Mouse (Mus musculus): Measurements from ENCODE around the gene Fxyd1.
A peak's percentile ranks its signal among the peaks of the same experiment; 100 is the strongest.

The Fxyd1 gene

DNA sequence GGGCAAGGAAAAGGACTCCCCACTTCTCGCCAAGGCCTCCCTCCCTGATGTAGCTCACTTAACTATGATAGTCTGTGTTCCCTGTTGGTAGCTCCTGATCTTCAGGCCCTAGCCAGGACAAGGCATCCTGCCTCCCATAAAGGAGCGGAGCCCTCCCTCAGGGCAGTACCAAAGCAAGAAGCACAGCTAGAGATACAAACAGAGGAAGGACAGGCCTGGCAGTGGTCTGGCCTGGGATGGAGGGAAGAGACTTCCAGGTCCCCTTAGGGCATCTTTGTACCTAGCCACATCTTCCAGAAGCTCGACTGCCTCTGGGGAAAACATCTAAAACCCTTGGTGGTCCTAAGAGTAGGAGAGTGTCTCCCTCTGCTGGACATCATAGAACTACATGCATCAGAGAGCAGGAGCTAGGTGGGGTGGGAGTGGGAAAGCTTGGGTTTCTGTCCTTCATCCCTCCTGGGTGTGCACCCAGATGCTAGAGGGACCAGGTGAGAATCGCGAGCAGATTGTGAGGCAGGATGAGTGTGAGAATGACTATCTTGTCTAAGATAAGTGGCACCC is 21.0 kb upstream of the Fxyd1 start:
- peak; percentile 82 for DNase-seq (ENCODE audit: low read depth, low spot score)

DNA sequence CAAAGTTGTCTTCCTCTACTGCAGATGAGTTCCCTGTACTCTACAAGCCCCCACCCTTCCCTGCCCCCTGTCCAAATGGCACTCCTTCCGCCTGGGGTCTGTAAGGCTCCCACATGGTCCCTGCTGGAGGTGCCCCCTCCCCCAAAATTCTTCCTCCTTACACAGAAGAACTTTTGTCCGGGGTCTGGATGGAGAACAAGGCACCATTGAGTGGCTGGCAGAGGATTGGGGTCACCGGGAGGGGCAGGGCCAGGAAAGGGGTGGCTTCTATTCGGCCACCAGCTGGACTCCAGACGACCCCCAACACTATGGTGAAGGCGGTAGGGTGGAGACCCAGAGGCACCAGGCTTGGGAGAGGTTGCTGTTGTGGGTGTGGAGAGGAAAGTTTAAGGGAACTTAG is 20.5 kb upstream of the Fxyd1 start:
- no peak for DNase-seq (ENCODE audit: low read depth, low spot score)

DNA sequence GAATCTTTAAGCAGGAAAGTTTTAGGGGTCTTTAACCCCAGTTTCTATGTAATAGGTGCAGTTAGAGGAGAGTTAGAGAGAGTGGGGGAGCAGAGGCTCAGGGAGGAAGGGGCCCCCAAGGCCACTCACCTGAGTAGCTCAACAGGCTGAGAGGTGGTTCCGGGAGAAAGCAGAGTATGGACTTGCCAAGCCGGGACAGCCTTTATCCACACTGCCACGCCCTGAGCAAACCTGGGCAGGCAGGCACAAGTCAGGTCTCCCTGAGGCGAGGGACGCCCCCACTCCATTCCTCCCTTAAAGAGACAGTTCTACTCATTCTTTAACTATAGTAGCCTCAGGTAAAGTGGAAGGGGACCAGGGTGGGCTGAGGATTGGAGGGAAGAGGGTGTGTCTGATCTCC is 19.5 kb upstream of the Fxyd1 start, which contains the start of gene Fxyd3:
TSS of gene Fxyd3 (minus strand) at position 213 of the 400 bp plus-strand sequence.
- DNase-seq (ENCODE audit: low read depth, low spot score) = no peak

DNA sequence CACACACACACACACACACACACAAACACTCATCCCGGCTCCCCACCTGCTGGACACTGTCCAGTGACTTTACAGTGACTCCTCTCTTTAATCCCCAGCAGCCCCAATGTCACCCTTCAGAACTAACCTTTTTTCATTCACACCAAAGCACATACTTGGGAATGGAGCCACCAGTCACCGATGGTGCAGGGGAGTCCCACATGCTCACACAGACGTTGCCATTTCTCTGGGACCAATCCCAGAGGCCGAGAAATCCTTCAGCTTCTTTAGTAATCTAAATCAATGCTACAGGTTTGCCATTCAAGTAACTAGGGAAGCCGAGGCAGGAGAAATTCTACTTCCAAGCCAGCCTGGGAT is 17.7 kb upstream of the Fxyd1 start:
- no peak for DNase-seq (ENCODE audit: low read depth, low spot score)

DNA sequence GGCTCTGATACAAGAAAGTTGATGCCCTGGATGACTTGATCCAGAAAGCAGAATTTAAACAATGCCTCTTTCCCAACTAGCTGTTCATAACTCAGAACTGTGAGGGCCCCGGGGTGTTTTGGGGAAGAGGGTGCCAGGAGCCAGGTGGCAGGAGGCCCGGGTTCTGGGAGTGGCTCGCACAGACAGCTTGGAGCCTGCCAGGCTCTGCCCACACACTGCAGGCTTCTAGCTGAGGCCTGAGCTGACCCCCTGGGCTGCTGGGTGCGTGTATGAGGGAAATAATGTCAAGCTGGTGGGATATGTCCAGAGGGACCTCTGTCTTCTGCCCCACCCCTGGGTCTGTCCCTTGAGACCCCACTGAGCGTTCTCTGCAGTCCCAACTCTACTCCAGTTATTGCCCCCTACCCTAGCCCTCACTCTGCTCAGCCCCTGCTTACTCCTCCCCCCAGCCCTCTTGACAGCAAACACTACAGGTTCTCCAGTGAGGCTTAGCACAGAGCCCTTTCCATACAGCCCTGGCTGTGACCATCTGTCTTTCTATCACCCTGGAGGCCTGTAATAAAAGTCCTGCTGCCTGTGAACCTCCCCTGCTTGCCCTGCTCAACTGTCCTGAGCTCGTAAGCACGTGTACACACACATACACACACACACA is 17.2 kb upstream of the Fxyd1 start:
- no peak for DNase-seq (ENCODE audit: low read depth, low spot score)

DNA sequence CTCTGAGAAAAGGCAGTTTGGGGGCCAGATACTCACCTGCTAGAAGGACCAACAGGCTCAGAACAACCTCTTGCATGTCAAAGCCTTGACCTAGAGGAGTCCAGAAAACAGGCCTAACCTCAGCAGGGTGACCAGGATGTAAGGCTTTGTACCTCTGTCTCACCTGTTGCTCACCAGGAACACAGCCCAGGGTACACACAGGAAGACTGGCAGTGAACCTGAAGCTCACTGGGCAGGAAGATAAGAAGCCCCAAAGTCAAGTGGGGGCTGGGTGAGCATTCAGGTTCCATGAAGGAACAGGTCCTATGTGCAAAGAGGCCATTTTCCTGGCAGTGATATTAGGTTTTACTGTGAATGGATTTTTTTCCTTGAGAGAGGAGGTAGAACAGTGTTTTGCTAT is 16.5 kb upstream of the Fxyd1 start:
- no peak for DNase-seq (ENCODE audit: low read depth, low spot score)

DNA sequence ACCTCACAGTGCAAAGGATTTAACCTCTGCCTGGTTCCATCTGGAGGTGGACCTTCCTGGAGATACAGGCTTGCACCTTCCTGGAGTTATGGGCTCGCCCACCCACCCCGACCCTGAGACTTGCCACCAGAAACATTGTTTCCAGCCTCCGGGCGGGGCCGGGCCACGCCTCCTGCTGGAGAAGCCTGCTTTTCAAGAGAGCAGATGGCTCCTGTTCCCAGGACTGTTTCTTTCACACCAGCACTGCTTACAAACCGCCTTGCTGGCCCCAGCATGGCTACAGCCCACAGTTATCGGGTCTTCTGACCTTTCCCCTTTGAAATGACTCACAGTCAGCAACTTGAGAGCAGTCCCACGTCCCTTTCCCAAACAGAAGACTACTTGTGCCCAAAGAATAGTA is 15.3 kb upstream of the Fxyd1 start:
- DNase-seq (ENCODE audit: low read depth, low spot score) = peak; percentile 78

DNA sequence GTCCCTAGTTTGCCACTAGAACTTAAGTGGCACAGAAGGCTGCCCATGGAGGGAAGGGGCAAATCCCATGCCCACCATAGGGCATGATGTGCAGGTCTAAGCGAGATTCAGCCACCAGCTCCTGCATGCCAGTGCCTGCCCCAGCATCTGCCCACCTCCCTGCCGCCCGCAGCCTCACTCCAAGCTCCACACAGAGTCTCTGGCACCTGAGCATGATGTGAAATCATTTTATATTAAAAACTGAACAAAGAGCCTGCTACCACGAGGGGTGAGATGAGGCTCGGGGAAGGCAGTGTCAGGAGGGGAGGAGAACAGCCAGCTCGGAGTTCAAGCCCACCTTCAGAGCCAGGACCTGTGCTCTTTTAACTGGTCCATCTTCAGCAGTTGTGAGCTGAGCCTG is 13.3 kb upstream of the Fxyd1 start:
- DNase-seq (ENCODE audit: low read depth, low spot score) = no peak

DNA sequence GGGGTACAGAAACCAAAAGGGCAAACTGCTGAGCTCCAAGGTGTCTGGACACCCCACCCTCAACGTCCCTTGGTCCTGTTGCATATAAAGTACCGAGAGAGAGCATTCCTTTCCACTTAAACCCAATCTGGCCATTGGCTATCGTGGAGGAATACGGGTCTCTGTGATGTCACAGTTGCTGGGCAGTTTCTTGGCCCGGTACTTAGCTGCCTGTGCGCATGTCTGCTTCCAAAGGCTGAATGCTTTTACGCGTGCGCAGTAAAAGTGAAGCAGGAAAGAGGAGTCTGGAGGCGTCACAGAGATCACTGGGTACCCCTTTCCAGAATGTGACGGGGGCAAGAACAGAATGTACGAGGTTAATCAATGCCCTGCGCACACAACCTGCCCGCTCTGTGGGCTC is 12.5 kb upstream of the Fxyd1 start:
- peak; percentile 50 for DNase-seq (ENCODE audit: low read depth, low spot score)

DNA sequence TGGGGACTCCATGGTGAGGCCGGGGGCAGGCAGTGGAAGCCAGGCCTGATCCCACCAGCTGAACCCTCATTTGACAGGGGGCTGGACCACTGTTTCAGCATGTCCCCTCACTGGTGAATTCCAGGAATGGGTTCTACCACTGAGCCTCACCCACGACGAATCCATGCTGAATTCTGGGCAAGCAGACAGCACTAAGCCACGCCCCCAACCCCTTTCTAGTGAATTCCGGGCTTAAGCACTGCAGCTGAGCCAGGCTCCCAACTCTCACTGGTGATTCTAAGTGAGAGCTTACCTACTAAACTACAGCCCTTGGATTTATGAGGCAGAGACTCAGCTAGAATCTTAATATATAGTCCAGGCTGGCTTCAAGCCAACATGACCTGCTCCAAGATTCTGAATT is 10.8 kb upstream of the Fxyd1 start:
- peak; percentile 67 for DNase-seq (ENCODE audit: low read depth, low spot score)

DNA sequence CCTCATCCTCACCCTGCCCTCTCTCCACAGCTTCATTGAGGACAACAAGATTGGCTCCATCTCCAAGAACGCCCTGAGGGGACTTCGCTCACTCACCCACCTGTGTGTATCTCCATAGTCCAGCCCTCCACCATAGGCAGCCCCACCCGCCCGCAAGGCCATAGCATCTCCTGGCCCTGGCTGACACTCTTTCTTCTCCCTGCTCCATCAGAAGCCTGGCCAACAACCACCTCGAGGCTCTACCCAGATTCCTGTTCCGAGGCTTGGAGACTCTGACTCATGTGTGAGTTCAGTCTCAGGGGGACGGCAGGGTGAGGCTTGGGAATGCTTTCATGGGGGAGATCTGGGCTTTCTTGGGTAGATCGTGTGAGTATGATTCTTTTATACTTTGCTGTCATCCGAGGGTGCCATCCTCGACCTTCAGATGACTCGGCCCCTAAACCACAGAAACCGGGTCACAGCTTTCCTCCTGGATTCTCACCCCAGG is 6.1 kb upstream of the Fxyd1 start:
- DNase-seq (ENCODE audit: low read depth, low spot score) = no peak

DNA sequence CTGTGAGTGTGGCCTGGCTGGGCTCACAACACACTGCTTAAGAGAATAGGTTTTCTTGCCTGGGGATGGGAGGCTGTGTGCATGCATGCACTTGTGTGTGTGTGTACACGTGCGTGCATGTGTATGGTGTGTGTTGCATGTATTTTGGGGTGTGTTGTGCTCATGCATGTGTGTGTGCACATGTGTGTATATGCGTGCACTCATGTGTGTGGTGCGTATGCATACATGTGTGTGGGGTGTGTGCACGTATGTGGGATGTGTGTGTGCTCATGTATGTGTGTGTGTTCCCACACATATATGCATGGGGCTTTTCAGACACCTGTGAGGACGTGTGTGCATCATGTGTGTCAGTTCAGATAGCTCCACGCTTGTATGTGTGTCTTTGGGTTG is 3.6 kb upstream of the Fxyd1 start:
- DNase-seq (ENCODE audit: low read depth, low spot score) = no peak

DNA sequence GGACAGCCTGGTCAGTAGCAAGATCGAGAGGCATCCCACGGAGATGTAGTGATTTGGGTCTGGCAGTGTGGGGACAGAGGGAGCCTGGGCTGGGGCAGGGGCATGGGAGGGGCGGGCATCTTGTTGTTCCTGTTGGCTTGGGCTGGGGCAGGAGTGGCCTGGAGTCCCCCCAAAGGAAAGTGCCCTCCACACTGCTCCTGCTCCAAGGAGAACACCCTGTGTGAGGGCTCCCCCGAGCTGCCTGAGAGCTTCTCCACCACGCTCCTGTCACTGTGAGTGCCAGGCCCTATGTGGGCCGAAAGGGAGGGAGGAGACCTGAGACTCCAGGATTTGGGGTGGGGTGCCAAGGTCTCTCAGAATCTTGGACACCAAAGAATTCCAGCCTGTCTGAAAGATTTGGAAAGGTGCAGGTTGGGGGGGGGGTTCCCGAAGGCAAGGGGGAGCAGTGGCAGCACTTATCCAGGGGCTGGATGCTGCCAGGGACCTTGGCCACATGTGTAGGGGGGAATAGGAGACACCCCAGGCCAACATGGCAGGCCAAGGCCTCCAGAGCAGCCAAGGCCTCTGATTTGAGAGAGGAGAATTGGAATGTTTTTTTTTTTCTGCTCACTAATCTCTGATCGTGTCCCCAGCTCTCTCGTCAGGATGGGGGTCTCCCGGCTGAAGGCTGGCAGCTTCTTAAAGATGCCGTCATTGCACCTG is 3.1 kb upstream of the Fxyd1 start:
- no peak for DNase-seq (ENCODE audit: low read depth, low spot score)

DNA sequence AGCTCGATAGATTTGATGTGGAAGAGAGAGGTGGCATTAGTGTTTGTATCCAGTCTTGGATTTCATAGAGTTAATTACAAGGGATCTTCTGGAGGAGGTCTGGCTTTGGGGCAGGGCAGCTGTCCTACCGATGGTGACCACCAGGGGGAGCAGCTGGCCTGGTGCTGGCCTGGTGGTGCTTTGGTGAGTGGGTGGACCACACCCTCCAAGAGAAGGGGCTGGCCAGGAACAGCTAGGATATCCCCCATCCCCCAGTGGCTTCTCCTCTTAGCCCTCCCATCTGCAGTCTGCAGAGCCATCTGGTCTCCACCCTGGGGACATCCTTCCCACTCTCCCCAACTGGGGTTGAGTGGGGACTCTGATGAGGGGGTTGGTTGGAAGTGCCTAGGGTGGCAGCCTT is 2.1 kb upstream of the Fxyd1 start, which contains the start of gene Lgi4:
TSS of gene Lgi4 (plus strand) at position 235 of the 400 bp plus-strand sequence.
- DNase-seq (ENCODE audit: low read depth, low spot score) = peak; percentile 89

DNA sequence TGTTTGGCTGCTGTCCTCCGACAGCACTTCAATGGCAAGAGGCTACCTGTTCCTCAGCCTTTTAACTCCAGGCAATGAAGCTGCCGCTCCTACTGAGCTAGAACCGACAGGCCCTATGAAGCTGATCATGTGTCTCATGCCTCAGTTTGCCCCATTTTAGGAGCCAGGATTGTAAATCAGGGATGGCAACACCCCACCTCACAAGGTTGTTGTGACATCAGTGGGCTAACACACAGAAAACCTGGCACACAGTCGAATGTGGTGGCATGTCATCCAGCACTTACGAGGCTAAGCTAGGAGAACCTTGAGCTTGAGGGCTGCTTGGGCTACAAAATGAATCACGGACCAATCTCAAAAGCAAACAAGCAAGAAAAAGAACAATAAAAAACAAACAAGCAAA is 1.2 kb upstream of the Fxyd1 start:
- DNase-seq (ENCODE audit: low read depth, low spot score) = no peak

DNA sequence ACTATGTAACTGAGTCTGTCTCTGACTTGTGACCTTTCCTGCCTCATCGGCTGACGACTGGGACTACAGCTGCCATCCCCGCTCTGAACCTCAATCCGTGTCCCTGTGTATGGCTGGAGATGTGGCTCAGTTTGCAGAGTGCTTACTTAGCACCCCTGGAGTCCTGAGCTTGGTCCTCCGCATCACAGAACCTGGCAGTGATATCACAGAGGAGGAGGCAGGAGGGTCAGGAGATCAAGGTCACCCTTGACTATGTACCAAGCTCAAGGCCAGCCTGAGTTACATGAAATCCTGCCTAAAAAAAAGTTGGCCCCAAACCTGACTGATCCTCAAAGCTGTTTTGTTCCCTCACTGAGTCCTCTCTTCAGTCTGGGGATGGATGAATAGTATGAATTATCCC is 731 bp upstream of the Fxyd1 start:
- DNase-seq (ENCODE audit: low read depth, low spot score) = no peak

DNA sequence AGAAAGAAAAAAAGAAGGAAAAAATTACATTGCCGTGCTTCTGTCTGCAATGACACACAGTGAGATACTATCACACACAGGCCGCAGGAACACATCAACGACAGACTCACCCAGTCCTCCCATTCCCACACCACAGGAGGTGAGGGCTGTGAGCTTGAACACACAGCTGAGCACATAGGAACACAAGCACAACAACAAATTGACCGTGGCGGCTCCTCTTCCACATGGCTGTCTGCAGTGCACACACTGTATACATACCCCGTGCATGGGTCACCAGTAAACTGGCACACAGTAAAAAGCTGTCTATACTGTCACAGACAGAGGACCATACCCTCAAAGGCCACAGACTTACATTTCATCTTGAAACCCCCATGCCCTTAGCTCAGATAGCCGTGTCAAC is 551 bp downstream of the Fxyd1 start:
- no peak for DNase-seq (ENCODE audit: low read depth, low spot score)

DNA sequence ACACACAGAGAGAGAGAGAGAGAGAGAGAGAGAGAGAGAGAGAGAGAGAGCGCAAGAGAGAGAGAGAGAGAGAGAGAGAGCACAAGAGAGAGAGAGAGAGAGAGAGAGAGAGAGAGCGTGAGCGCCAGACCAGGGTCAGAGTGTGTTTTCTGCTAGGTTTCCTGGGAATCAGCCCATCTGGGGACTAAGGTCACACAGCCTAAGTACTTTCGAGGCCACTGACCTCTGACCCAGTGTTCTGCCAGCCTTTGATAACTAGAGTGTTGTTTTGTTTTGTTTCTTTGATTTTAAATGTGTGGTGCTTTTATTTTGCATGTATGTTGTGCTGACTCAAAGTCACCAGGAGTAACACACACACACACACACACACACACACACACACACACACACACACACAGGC is 1.1 kb downstream of the Fxyd1 start:
- DNase-seq (ENCODE audit: low read depth, low spot score) = no peak

DNA sequence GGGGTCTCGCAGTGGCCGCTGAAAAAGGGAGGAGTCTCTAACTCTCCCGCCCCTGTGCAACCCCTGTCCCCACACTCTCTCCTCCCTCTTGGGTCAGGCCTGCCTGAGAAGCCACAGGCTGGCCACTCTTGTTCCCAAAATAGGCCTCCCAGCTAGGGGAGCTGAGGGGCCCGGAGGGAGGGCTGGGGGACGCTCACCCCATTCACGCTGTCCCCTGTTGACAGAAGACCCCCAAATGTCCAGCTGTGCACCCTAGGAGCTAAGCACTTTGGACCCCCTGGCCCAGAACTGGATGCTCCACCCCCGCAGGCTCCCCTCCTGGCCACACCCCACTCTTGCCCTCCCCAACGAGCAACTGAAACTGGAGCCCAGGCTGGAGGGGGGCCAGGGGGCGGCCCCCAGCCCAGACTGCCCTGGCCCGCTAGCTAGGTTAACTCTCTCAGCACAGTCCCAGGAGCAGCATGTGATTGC is 1.6 kb downstream of the Fxyd1 start:
- DNase-seq (ENCODE audit: low read depth, low spot score) = no peak

DNA sequence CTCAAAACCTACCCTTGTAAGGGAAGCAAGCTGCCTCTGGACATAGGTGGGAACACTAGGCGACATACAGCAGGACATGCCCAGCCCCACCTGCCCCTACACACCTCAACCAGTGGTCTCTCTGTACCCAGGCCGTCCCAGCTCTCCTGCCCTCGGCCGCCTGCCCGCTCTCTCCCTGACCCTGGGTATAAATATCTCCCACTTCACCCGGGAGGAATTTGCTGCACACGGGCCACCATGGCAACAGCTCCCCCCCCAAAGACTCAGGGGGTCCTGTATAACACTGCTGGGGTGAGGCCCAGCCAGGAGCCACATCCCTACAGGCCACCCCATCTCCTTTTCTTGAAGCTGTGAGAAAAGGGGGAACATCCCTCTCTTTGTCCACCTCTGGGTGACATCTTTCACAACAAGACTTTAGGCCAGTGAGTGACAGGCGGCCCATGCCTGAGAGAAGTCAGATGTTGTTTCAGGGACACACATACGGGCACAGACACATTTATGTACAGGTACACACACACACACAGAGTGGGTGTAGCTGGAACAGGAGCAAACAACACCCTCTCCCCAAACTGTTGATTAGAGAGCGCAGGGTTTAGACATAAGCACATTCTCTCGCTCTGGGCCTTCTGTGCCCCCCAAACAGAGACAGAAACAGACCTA is 2.2 kb downstream of the Fxyd1 start:
- no peak for DNase-seq (ENCODE audit: low read depth, low spot score)

DNA sequence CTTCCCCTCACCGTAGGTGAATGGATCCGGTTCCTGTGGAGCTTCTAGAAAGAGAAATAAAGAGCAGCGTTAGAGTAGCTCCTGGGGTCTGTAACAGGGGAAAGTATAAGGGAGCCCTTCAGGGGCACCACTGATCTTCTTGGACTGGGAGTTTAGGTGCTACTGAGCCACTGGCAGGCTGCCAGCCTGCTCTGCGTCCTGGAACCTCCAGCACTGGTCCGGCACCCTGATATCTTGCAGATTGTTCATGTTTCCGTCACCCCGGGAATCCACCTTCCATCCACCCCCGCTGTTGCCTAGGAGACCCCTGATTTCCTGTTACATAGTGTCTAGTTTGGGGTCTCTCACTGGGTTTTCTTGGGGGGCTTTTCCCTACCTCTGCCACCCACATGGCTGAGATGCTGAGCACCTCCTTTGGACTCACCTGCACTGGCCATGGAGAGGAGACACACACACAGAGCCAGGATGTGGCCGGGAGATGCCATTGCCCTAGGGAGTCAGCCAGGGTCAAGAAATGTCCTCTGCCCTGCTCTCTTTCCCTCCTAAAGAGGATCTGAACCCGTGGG is 3.0 kb downstream of the Fxyd1 start:
- no peak for DNase-seq (ENCODE audit: low read depth, low spot score)
